9 mouse cellular contexts compared by ENCODE assay signal in genomic region chr9:27154763-27155530, GRCm38 (mm10). TPM values are rescaled to one million over a fixed set of nuclear protein-coding genes. Genes with fewer than 3 reads are reported as not detected.
A peak's percentile ranks its signal among the peaks of the same experiment; 100 is the strongest.
DNase-seq lines count a peak whose midpoint lies in the region; ATAC-seq lines count a peak whose summit lies in the region.
"Had no signal": no experiment of that assay in that cellular context is flagged by ENCODE, and none has a peak within 500 bp of the region (broad histone marks: within the 10 kb centered on the region; RNA-seq: fewer than 3 reads in every experiment).

TSS of gene Jam3 (minus strand) at chr9:27155421.

- H3K9ac ChIP-seq in forebrain, embryonic 11.5 days (ENCODE audit: low read length): peak within 1 kb of the TSS; percentile 95
- peak within 1 kb of the TSS; percentile 83 for H3K9ac ChIP-seq in heart, embryonic 14.5 days (ENCODE audit: low read length)
- peak within 1 kb of the TSS; percentile 68 for H3K9ac ChIP-seq in liver, embryonic 11.5 days (ENCODE audit: low read depth, low read length)
- H3K9ac ChIP-seq in neural tube, embryonic 12.5 days: peak within 1 kb of the TSS; percentile 80

- no peaks in the 10 kb centered on the region for H3K36me3 ChIP-seq in forebrain, embryonic 11.5 days (ENCODE audit: control insufficient read depth, insufficient read depth, low read length)
- H3K36me3 ChIP-seq in heart, embryonic 14.5 days (ENCODE audit: control insufficient read depth, insufficient read depth, low read length): no peaks in the 10 kb centered on the region
- H3K36me3 ChIP-seq in liver, embryonic 11.5 days (ENCODE audit: control insufficient read depth, insufficient read depth, low read length): no peaks in the 10 kb centered on the region
- H3K36me3 ChIP-seq in neural tube, embryonic 12.5 days: no peaks in the 10 kb centered on the region

- H3K27ac ChIP-seq in forebrain, embryonic 11.5 days (ENCODE audit: low read depth, low read length): peak within 1 kb of the TSS; percentile 88
- peak within 1 kb of the TSS; percentile 89 to 92 for H3K27ac ChIP-seq in heart, embryonic 14.5 days (replicated peaks in 1 of 2; ENCODE audit: control insufficient read depth in 1 of 2, insufficient read depth in 1 of 2, low read depth in 2 of 2, low read length in 2 of 2)
- H3K27ac ChIP-seq in liver, embryonic 11.5 days (ENCODE audit: low read depth, low read length): peak within 1 kb of the TSS; percentile 52; the same call in 1 of the 2 replicates
- peak within 1 kb of the TSS; percentile 85 for H3K27ac ChIP-seq in neural tube, embryonic 12.5 days

- H3K9me3 ChIP-seq in forebrain, embryonic 11.5 days (ENCODE audit: control insufficient read depth, low read length): no peaks in the 10 kb centered on the region
- no peaks in the 10 kb centered on the region for H3K9me3 ChIP-seq in heart, embryonic 14.5 days (ENCODE audit: control insufficient read depth, low read length)
- H3K9me3 ChIP-seq in liver, embryonic 11.5 days (ENCODE audit: control insufficient read depth, low read length): no peaks in the 10 kb centered on the region
- no peaks in the 10 kb centered on the region for H3K9me3 ChIP-seq in neural tube, embryonic 12.5 days

- peak; percentile 98 for ATAC-seq in forebrain, embryonic 11.5 days (replicated peaks; ENCODE audit: low FRiP score)
- ATAC-seq in heart, embryonic 14.5 days (ENCODE audit: insufficient number of reproducible peaks, insufficient read depth, low FRiP score, low read depth): peak; percentile 89
- ATAC-seq in liver, embryonic 11.5 days (replicated peaks; ENCODE audit: low FRiP score): peak; percentile 84
- peak; percentile 97 for ATAC-seq in neural tube, embryonic 12.5 days (ENCODE audit: low FRiP score, low read depth)

- H3K27me3 ChIP-seq in forebrain, embryonic 11.5 days (ENCODE audit: control insufficient read depth, insufficient read depth, low read length): no peaks in the 10 kb centered on the region
- H3K27me3 ChIP-seq in heart, embryonic 14.5 days (ENCODE audit: control insufficient read depth, insufficient read depth, low read length): no peaks in the 10 kb centered on the region
- peaks cover 4% of the 10 kb centered on the region for H3K27me3 ChIP-seq in liver, embryonic 11.5 days (replicated peaks; ENCODE audit: control insufficient read depth, insufficient read depth, low read length)
- H3K27me3 ChIP-seq in neural tube, embryonic 12.5 days (replicated peaks): no peaks in the 10 kb centered on the region
- H3K27me3 ChIP-seq: CH12.LX had no signal

- peak within 1 kb of the TSS; percentile 86 for H3K4me3 ChIP-seq in forebrain, embryonic 11.5 days (ENCODE audit: low read depth, low read length)
- H3K4me3 ChIP-seq in heart, embryonic 14.5 days (ENCODE audit: control insufficient read depth in 1 of 2, insufficient read depth in 1 of 2, low read depth in 1 of 2, low read length in 2 of 2): peak within 1 kb of the TSS; percentile 77 to 95
- H3K4me3 ChIP-seq in liver, embryonic 11.5 days (ENCODE audit: low read depth, low read length): peak within 1 kb of the TSS; percentile 68
- peak within 1 kb of the TSS; percentile 86 for H3K4me3 ChIP-seq in neural tube, embryonic 12.5 days

- peak within 1 kb of the TSS; percentile 78 for H3K4me2 ChIP-seq in forebrain, embryonic 11.5 days (ENCODE audit: low read depth, low read length, severe bottlenecking)
- H3K4me2 ChIP-seq in heart, embryonic 14.5 days (ENCODE audit: low read length): peak within 1 kb of the TSS; percentile 82
- H3K4me2 ChIP-seq in liver, embryonic 11.5 days: peak within 1 kb of the TSS; percentile 89
- H3K4me2 ChIP-seq in neural tube, embryonic 12.5 days (replicated peaks): peak within 1 kb of the TSS; percentile 63

- DNase-seq in spleen, adult 18-20 months: peak; percentile 14 to 39
- DNase-seq in spleen, adult 12 weeks (ENCODE audit: low spot score): no peak
- peak; percentile 99 for DNase-seq in forebrain, embryonic 11.5 days (ENCODE audit: low spot score)
- DNase-seq in kidney, postnatal 10 days: peak; percentile 98
- DNase-seq in liver, embryonic 11.5 days (ENCODE audit: low spot score): peak; percentile 87
- peak; percentile 95 for DNase-seq in testis, postnatal 14 days (ENCODE audit: low spot score)

- under 1% methylated on average over 58 of the region's 58 CpGs for WGBS in forebrain, embryonic 11.5 days
- WGBS in heart, embryonic 14.5 days: under 1% methylated on average over 58 of the region's 58 CpGs
- 2% methylated on average over 58 of the region's 58 CpGs for WGBS in liver, embryonic 11.5 days
- under 1% methylated on average over 58 of the region's 58 CpGs for WGBS in neural tube, embryonic 12.5 days

- H3K4me1 ChIP-seq in forebrain, embryonic 11.5 days (replicated peaks; ENCODE audit: control insufficient read depth, insufficient read depth, low read length): peaks cover 10% of the 10 kb centered on the region
- peaks cover 4 to 10% of the 10 kb centered on the region in 2 experiments for H3K4me1 ChIP-seq in heart, embryonic 14.5 days (ENCODE audit: control insufficient read depth in 2 of 2, insufficient read depth in 2 of 2, low read length in 2 of 2)
- H3K4me1 ChIP-seq in liver, embryonic 11.5 days (replicated peaks; ENCODE audit: control insufficient read depth, insufficient read depth, low read length): 0 out of 2 replicates have a peak, but pooled peaks cover 4% of the 10 kb centered on the region
- H3K4me1 ChIP-seq in neural tube, embryonic 12.5 days: peaks cover 33% of the 10 kb centered on the region

RNA-seq across cellular contexts. Expression of gene Jam3, which starts in this region (rescaled TPM):
- 168 and 176 TPM in 2 replicates for polyA plus RNA-seq in forebrain, embryonic 11.5 days (2014; fragmentation: Nextera tagmentation; extraction: Ambion mirVana)
- polyA plus RNA-seq in heart, embryonic 14.5 days (2014; fragmentation: Nextera tagmentation; extraction: Ambion mirVana): 38.8 and 40.9 TPM in 2 replicates
- polyA plus RNA-seq in liver, embryonic 11.5 days (2014; fragmentation: Nextera tagmentation; extraction: Ambion mirVana): 26.3 and 31.6 TPM in 2 replicates
- 114 and 128 TPM in 2 replicates for polyA plus RNA-seq in neural tube, embryonic 12.5 days (2016; fragmentation: Nextera tagmentation; extraction: Ambion mirVana)
